Mouse (Mus musculus): ENCODE measurements around the gene Hook2. TPM values are rescaled to one million over a fixed set of nuclear protein-coding genes. Genes with fewer than 3 reads are reported as not detected.

The Hook2 gene
- total RNA-seq, 1 experiment from 2014 or later, result 4.2 TPM

- no peak for ATAC-seq (replicated peaks; ENCODE audit: insufficient number of reproducible peaks, low FRiP score, low TSS enrichment, poor library complexity, severe bottlenecking)
These were observed 5.9 kb upstream of the Hook2 start for GRCm38 (mm10) chr8:84984294-84985048.

GRCm38 (mm10) chr8:84985049-84985683, 5.2 kb upstream of the Hook2 start:
- no peak for ATAC-seq (replicated peaks; ENCODE audit: insufficient number of reproducible peaks, low FRiP score, low TSS enrichment, poor library complexity, severe bottlenecking)

- ATAC-seq (replicated peaks; ENCODE audit: insufficient number of reproducible peaks, low FRiP score, low TSS enrichment, poor library complexity, severe bottlenecking), result peak; percentile 41
These were observed 4.6 kb upstream of the Hook2 start for GRCm38 (mm10) chr8:84985684-84986378.

GRCm38 (mm10) chr8:84986379-84986945, 3.9 kb upstream of the Hook2 start:
- ATAC-seq (replicated peaks; ENCODE audit: insufficient number of reproducible peaks, low FRiP score, low TSS enrichment, poor library complexity, severe bottlenecking), result no peak

GRCm38 (mm10) chr8:84987388-84987787, 3.0 kb upstream of the Hook2 start:
- no peak for ATAC-seq (replicated peaks; ENCODE audit: insufficient number of reproducible peaks, low FRiP score, low TSS enrichment, poor library complexity, severe bottlenecking)

- ATAC-seq (replicated peaks; ENCODE audit: insufficient number of reproducible peaks, low FRiP score, low TSS enrichment, poor library complexity, severe bottlenecking), result no peak
These were observed 2.5 kb upstream of the Hook2 start for GRCm38 (mm10) chr8:84987903-84988302.

- no peak for ATAC-seq (replicated peaks; ENCODE audit: insufficient number of reproducible peaks, low FRiP score, low TSS enrichment, poor library complexity, severe bottlenecking)
These were observed 1.1 kb upstream of the Hook2 start for GRCm38 (mm10) chr8:84989311-84989731.

GRCm38 (mm10) chr8:84989810-84990209, 593 bp upstream of the Hook2 start:
- ATAC-seq (replicated peaks; ENCODE audit: insufficient number of reproducible peaks, low FRiP score, low TSS enrichment, poor library complexity, severe bottlenecking), result peak; percentile 32

GRCm38 (mm10) chr8:84990836-84991235, 433 bp downstream of the Hook2 start:
- ATAC-seq (replicated peaks; ENCODE audit: insufficient number of reproducible peaks, low FRiP score, low TSS enrichment, poor library complexity, severe bottlenecking), result 0 out of 2 replicates have a peak, but pooled peaks have one; percentile 5

- ATAC-seq (replicated peaks; ENCODE audit: insufficient number of reproducible peaks, low FRiP score, low TSS enrichment, poor library complexity, severe bottlenecking), result no peak
These were observed 4.0 kb downstream of the Hook2 start for GRCm38 (mm10) chr8:84994375-84994774.

GRCm38 (mm10) chr8:84995680-84996079, 5.3 kb downstream of the Hook2 start:
- no peak for ATAC-seq (replicated peaks; ENCODE audit: insufficient number of reproducible peaks, low FRiP score, low TSS enrichment, poor library complexity, severe bottlenecking)

- ATAC-seq (replicated peaks; ENCODE audit: insufficient number of reproducible peaks, low FRiP score, low TSS enrichment, poor library complexity, severe bottlenecking), result no peak
These were observed 6.6 kb downstream of the Hook2 start for GRCm38 (mm10) chr8:84996978-84997377.

GRCm38 (mm10) chr8:84997649-84998295, 7.4 kb downstream of the Hook2 start:
- ATAC-seq (replicated peaks; ENCODE audit: insufficient number of reproducible peaks, low FRiP score, low TSS enrichment, poor library complexity, severe bottlenecking), result peak; percentile 92

GRCm38 (mm10) chr8:85007686-85008085, 17.3 kb downstream of the Hook2 start:
- ATAC-seq (replicated peaks; ENCODE audit: insufficient number of reproducible peaks, low FRiP score, low TSS enrichment, poor library complexity, severe bottlenecking), result no peak

GRCm38 (mm10) chr8:85011242-85011641, 20.8 kb downstream of the Hook2 start:
- ATAC-seq (replicated peaks; ENCODE audit: insufficient number of reproducible peaks, low FRiP score, low TSS enrichment, poor library complexity, severe bottlenecking), result no peak

GRCm38 (mm10) chr8:85013230-85013840, 22.9 kb downstream of the Hook2 start:
- ATAC-seq (replicated peaks; ENCODE audit: insufficient number of reproducible peaks, low FRiP score, low TSS enrichment, poor library complexity, severe bottlenecking), result peak; percentile 74

GRCm38 (mm10) chr8:85014431-85014830, 24.0 kb downstream of the Hook2 start, which contains the start of gene Best2:
Gene Best2, minus strand, starts transcription at chr8:85014531.
- ATAC-seq (replicated peaks; ENCODE audit: insufficient number of reproducible peaks, low FRiP score, low TSS enrichment, poor library complexity, severe bottlenecking), result no peak

GRCm38 (mm10) chr8:85016724-85017123, 26.3 kb downstream of the Hook2 start:
- ATAC-seq (replicated peaks; ENCODE audit: insufficient number of reproducible peaks, low FRiP score, low TSS enrichment, poor library complexity, severe bottlenecking), result no peak

Data from monocyte, adult 5-6 weeks (primary cell).